Mouse (Mus musculus) adipocyte (in vitro differentiated cells): ENCODE results near the gene Mmachc.
A peak's percentile ranks its signal among the peaks of the same experiment; 100 is the strongest.
"Not testable (repeated sequence)": the region's sequence is repeated elsewhere in the genome, so short reads cannot be mapped to it uniquely, and the experiment has no call there.

ENCODE experiments used
- DNase-seq: peaks from one replicate; pipeline ENCODE4 v3.0.0-alpha.2; 2016; ENCODE audit warnings: low spot score

The Mmachc gene

GRCm38 (mm10) chr4:116689309-116689876 lies 18.8 kb downstream of the Mmachc start:
- no peak for DNase-seq

DNA sequence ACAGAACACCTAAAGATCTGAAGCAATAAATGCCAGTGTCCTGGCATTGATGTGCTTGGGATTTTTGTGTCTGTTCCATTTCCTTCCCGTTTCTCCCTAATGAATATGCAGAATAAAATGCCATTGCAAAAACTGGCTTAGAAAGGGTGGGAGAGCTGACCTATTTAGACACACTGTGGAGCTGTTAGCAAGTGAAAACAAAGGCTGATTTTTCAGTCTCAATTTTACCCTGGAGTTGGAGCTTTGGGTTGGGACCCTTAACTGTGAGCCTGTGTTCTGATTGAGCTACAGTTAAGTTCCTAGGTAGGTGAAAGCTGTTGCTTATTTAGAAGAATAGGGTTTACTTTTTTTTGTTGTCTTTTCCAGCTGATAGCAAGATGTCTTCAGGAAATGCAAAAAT lies 21.2 kb downstream of the Mmachc start:
- DNase-seq: no peak

DNA sequence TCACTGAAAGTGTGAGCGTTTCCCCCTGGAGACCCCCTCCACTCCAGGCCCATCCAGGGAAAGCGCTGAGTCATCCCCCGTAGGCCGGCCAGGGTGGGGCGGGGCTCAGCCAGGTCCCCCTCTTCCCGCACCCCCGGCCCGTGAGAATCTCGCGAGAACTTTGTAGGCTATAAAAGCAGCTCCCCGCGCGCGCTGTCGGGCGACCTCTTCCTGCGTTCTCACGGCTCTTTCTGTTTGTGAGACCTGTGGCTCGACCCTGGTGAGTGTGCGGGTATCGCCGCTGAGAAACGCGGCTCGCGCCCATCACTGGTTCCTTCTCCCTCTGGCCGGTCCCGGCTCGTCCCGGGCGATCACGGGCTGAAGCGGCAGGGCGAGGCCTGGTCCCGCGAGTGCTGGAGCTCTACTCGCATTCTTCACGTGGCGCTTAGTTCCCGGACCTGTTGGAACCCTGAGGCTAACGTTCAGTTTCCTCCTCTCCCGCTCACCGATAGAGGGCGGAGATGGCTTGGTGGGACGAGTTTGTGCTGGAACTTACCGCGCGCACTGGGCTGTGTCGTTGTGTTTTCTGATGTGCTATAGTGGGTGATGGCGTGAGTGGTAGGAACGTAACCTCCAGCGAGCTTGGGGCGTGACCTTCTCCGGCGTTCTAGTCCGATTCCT lies 22.7 kb downstream of the Mmachc start, which contains the start of gene Prdx1:
TSS of gene Prdx1 (plus strand) at position 143 of the 660 bp plus-strand sequence.
- peak; percentile 92 for DNase-seq

DNA sequence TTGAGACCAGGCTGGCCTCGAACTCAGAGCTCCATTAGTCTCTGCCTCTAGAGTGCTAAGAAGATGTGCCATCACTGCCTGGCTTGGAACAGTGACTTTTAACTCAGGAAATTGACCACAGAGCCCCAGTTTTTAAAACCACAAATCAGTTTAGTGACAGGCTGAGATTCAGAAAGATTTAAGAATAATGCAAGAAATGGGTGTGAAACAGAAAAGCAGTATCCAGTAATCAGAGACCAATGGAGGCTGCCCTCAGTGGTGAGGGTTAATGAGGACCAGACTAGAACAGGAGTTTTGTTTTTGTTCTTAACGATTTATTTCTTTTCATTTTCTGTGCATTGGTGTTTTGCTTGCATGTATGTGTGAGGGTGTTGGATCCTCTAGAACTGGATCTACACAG lies 23.5 kb downstream of the Mmachc start:
- DNase-seq: peak; percentile 31

- DNase-seq: no peak
Observed at GRCm38 (mm10) chr4:116683957-116684356, 24.2 kb downstream of the Mmachc start.

GRCm38 (mm10) chr4:116680521-116680920 lies 27.7 kb downstream of the Mmachc start:
- not testable (repeated sequence) for DNase-seq

- peak; percentile 47 for DNase-seq
Observed at GRCm38 (mm10) chr4:116679141-116679540, 29.1 kb downstream of the Mmachc start.

GRCm38 (mm10) chr4:116677808-116678207 lies 30.4 kb downstream of the Mmachc start:
- DNase-seq: no peak

GRCm38 (mm10) chr4:116676027-116676426 lies 32.2 kb downstream of the Mmachc start:
- no peak for DNase-seq

DNA sequence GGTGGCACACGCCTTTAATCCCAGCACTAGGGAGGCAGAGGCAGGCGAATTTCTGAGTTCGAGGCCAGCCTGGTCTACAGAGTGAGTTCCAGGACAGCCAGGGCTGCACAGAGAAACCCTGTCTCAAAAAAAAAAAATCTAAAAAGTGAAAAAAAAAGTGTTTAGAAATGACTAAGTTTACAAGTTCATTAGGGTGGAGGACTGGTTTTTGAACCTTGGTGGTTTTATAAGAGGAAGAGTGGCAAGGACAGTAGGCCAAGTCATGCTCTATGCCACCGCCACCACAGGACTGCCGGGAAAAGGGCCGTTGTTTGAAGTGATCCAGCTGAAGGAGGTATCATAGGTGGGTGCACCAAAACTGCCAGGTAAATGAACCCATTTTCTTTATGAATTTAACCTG lies 33.4 kb downstream of the Mmachc start:
- not testable (repeated sequence) for DNase-seq

DNA sequence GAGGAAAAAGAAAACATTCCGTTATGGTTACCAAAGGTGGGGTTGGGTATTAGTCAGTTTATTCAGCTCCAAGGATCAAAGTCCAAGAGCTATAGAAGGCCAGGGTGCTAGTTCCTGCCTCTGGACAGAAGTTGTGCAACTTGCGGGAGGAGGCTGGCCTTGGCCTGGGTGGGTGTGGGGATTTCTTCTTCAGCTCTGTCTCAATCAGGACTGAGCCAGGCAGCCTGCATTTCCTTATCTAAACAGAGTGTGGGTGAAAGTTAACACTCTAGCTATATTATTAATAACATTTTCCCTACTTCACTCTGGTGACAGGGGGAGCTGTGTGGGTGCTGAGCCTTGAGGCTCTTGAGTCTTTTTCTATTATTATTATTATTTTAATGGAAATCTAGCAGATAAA lies 35.4 kb downstream of the Mmachc start:
- DNase-seq: peak; percentile 85

DNA sequence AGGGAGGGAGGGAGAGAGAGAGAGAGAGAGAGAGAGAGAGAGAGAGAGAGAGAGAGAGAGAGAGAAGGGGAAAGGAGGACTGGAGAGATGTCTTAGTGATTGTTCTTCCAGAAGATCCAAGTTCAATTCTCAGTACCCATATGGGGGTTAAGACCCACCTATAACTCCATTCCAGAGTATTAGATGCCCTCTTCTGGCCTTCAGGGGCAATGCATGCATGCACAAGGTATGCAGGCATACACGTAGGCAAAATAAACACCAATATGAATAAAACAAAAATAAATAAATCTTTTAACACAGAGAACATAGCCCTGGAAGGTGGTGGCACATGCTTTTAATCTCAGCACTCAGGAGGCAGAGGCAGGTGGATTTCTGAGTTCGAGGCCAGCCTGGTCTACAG lies 38.9 kb downstream of the Mmachc start:
- DNase-seq: no peak

DNA sequence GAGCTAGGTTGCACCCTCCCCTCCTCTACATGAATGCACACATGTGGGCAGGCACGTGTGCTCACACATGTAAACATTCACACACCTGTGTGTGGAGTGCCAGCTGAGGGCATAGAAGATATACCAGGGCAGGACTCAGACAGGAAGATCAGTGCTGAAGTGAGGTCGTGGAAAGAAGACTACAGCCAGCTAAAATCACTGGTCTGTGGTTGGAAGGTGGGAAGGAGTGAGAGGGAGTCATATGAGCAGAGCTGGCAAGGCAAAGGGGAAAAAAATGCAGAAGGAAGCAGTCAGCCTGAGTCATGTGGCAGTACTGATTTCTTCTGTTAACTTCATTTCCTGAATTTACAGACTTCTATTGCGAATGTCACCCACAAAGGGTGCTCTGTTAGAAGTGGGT lies 40.1 kb downstream of the Mmachc start:
- peak; percentile 40 for DNase-seq

DNA sequence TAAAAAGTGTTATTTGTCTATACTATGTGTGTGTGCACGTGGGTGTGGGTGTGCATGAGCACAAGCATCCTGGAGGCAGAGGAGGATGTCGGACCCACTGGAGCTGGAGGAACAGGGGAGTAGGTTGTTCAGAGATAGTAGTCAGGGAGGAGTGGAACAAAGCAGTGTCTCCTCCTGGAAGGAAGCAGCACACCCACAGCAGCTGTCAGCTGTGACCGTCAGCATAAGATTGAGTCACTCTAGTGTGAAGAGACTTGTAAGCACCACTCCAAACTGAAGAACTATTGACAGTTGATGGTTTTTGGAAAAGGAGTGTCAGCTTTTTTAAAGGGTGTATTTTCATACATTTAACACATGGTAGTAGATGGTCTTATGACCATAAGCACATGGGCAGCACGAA lies 41.6 kb downstream of the Mmachc start:
- no peak for DNase-seq

DNA sequence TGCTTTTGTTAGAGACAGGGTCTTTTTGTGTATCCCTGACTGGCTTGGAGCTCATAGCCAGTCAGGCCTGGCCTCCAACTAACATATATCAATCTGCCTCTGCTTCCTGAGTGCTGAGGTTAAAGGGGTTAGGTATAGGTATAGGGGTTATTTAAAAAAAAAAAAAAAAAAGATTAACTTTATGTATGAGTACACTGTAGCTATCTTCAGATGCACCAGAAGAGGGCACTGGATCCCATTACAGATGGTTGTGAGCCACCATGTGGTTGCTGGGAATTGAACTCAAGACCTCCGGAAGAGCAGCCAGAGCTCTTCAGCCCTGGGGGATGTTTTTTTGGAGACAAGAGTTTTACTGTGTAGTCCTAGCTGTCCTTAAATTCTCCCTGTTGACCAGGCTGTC lies 46.2 kb downstream of the Mmachc start:
- no peak for DNase-seq

DNA sequence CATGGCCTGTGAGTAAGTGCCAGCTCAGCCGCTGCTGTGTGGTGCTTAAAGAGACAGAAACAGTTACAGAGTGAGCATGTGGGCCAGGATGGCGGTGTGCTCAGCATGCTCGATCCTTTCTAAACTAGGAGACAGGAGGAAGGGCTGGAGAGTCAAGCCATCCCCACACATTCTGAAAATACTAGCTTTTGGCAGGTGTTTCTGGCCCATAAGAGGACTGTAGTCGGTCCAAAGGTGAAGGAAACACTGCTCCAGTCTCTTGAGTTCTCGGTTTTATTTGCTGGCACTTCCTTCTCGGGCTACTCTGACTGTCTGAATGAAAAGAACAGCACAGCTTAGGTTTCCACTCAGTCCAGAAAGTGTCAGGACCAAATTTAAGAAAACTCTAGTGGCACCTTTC lies 47.4 kb downstream of the Mmachc start:
- no peak for DNase-seq

DNA sequence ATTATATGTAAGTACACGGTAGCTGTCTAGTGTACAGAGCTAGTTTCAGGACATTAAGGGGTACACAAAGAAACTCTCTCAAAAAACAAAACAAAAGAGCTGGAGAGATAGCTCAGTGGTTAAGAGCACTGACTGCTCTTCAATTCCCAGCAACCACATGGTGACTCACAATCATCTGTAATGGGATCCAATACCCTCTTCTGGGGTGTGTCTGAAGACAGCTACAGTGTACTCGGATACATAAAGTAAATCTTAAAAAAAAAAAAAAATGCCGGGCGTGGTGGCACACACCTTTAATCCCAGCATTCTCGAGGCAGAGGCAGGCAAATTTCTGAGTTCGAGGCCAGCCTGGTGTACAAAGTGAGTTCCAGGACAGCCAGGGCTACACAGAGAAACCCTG lies 48.3 kb downstream of the Mmachc start:
- DNase-seq: not testable (repeated sequence)

GRCm38 (mm10) chr4:116659474-116659873 lies 48.7 kb downstream of the Mmachc start:
- DNase-seq: no peak

DNA sequence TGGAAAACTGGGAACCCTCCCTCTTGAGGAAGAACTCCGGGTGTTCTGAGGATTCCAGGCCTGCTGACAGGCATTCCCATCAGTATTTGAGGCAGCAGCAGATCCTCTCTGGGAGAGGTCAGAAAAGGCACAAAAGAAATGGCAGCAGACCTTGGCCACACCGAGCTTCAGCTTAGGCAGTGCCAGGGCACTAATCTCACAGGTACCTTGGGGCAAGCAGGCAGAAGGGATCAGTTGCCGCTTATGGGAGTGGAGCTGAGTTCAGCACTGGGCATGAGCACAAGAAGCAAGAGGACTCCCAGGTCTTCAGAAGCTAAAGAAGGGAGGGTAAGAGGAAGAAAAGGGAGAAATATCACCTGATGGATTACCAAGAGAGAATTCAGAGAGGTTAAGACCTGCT lies 50.2 kb downstream of the Mmachc start:
- no peak for DNase-seq

DNA sequence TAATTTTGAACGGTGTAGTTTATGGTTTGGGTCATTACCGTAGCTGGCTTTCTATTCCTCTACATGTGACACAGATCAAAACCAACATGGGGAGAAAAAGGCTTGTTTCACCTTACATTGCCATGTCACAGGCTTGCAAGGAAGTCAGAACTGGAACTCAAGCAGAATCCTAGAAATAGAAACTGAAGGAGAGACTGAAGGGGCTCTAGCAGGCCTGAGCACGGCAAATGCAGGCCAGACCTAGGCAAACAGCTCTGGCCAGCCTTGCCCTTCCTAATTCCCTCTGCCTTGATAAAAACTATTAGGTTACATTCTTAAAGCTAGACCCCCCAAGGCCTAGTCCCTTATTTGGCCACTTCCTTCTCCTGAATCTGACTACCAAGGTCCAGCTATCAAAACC lies 52.5 kb downstream of the Mmachc start:
- no peak for DNase-seq

GRCm38 (mm10) chr4:116655100-116655499 lies 53.1 kb downstream of the Mmachc start:
- no peak for DNase-seq

- no peak for DNase-seq
Observed at GRCm38 (mm10) chr4:116653228-116653627, 55.0 kb downstream of the Mmachc start.
